Mouse (Mus musculus) thymus, adult 18-20 months (tissue): Measurements from ENCODE around the gene Aagab.

Source experiments
- DNase-seq, 2 experiments: peaks; one replicate each; pipeline ENCODE4 v3.0.0; 2022; ENCODE audit warnings: mixed read lengths in 2 of 2

Aagab gene

GRCm38 (mm10) chr9:63608006-63608405 is 5.5 kb downstream of the Aagab start:
- DNase-seq = no peak

DNA sequence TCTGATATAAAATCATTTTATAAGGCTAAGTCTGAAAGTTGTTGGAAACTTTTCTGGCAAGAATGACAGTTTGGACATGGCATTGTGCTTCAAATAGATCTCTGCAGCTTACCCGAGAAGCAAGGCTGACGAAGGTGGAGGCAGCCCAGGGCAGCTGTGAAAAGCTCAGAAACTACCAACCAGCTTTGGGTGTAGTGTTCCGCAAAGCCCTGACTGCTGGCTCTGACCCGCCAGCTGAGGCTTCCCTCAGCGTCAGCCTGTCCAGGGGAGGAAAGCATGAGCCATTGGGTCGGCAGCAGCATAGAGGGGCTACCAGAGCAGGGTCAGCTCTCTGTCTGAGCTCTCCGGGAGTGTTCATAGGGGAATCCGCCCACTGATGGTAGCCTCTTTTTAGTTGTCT is 6.8 kb downstream of the Aagab start:
- no peak for DNase-seq

DNA sequence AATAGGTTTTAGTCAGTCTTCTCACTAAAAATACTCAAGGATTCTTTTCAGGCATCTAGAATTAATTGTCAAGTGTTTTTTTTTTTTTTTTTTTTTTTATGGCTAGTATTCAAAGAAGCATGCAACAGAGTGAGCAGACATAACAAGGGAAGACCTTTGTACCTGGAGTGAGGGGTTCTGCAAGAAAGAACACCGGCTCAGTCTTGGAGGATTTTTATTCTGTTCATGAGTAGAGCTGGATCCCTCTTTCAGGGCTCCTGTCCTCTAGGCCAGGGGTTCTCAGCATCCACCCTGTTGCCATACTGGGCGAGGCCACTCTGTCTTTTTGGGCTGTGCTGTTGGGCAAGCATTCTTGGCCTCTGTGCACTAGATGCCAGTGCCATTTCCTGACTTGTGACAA is 7.3 kb downstream of the Aagab start:
- DNase-seq = no peak

DNA sequence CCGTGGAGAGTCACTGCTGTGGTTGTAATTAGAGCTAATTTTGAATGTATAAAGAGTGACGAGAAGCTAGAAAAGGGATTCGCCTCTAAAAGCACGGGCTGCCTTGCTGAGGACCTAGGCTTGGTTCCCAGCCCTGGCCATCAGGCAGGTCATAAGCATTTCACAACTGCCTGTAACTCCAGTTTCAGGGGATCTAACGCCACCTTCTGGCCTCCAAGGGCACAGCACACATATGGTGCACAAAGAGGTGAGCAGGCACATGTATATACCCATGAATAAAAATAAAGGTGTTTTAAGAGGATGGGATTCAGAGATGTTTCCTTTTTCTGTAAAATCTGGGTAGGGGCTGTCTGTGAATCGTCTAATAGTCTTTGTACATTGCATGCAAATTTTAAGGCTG is 7.8 kb downstream of the Aagab start:
- DNase-seq = no peak

GRCm38 (mm10) chr9:63610841-63611366 is 8.4 kb downstream of the Aagab start:
- peak in 1 of 2 experiments; percentile 30 for DNase-seq

DNA sequence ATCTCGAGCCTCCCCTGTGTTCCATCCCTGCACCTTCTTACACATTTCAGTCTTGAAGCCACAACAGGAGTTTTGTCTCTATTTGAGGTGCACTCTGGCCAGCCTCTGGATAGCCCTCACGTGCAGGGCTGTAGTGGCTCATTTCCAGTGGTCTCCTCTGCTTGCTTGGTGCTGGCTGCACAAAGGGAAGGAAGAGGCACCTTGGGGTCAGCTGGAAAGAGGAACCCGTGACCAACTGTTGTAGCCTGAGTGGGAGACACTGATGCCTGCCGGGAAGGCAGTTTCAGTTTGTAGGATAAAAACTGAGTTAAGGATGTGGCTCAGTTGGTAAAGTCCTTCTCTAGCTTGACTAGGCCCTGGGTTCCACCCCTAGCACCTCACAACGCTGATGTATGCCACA is 9.5 kb downstream of the Aagab start:
- DNase-seq = no peak

DNA sequence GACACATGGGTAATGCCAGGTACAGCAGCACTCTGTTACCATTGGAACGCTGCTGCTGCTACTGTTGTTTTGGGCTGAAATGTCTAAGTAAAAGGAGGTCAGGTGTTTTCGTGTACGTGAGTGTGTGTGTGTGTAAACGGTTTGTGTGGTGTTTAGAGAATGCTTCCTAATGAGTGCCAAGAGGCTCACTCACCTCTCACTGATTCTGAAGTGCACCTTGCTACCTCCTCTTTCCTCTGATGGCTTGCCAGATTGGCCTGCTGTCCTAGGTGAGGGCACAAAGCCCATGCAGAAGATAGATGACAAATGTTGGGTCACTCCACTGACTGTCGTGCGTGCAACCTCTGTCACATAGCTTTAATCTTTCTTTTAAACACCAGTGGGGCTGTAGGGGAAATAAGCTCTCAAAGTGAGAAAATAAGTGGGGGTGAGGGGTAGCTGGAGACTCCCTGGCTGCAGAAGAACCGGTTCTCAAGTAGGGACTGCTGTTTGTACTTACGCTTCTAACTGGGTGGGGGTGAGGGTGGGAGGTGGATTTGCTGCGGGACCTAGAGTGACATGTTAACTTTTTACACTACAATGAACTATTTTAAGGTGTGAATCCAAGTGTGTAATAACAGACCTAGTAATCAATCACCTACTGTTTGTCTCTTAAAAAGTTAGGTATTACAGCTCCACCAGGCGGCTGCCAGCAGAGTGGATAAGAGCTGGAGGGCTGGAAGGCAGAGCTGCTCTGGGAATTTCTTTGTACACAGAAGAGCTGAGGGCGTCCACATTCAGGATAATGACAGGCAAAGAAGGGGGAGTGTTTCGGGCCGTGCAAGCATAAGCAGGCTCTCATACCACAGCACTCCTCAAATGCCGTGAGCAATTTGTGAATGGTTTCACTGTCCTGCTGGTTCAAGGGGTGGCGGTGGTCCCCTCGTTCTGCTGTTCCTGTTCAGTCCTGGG is 10.4 kb downstream of the Aagab start:
- no peak for DNase-seq

DNA sequence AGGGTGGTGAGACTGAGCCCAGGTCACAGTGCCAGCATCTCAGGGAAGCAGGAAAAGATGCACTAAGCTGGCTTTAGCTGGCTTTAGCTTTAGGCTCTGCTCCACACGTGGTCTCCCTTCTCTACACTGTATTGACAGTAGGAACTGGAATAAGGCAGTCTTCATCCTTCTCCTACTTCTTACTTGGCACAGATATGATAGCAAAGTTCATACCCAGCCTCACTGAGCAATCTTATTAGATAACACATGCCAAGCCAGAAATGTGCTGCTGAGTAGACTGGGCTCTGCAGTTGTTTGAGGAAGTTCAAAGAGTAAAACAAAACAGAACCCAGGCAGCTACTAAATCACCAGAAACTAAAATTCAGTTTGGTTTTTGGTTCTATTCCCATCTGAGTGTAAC is 11.1 kb downstream of the Aagab start:
- DNase-seq = no peak

- no peak for DNase-seq
Measured at GRCm38 (mm10) chr9:63614018-63614985, 11.8 kb downstream of the Aagab start.

- no peak for DNase-seq
Measured at GRCm38 (mm10) chr9:63617967-63618366, 15.5 kb downstream of the Aagab start.

DNA sequence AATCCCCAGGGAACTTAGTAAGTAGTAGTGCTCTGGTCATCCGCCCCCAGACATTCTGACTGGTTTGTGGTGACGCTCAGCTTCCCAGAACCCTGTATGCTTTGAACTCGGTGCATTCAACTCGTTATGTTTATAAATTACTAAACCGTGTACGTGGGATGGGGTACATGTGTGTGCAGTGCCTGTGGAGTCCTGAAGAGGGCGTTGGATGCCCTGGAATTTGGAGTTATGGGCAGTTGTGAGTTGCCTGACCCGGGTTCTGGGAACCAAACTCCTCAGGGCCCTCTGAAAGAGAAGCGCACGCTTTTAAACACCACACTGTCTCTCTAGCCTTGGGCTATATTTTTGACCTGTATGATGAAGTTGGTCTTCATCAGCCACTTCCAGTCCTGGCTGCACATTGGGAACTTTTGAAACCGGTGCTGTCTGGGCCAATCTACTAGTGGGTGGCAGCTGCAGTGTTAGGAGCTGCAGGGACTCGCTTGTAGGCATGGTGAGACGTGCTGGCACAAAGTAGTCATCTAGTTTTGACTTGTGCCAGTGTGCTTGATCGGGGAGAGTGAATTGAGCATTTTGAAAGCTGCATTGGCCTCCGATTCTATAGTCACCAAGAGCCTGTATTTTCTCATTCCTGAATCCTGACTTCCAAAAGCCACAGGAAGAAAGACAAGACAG is 21.6 kb downstream of the Aagab start:
- DNase-seq = no peak

DNA sequence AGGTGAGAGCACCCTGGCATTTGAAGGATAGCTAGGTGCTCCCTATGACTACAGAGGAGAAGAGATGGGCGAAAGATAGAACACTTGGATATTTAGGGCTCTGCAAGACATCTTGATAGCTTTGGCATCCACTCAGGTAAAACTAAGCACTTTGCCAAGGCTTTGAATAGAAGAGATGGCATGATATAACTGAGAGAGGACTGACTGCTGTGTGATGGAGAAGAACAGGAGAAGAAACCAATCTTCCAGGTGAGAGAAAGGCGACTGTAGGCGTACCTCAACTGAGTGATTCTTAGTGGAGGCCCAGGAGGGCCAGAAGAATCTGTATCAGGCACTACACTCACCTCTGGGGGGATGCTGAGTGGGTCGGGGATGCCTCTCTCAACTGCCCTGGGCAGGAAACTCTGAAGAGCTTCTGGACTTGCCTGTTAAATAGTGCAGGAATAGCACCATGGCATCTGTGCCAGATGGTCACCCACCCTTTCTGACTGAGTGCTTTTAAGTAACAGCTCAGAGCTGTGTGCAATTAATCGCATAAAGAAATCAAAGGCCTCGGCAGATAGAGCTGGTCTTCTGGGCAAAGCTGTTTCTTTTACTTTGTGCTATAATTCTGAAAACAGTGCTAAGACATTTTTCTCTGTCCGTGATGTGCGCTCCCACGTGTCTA is 22.8 kb downstream of the Aagab start:
- DNase-seq = no peak

DNA sequence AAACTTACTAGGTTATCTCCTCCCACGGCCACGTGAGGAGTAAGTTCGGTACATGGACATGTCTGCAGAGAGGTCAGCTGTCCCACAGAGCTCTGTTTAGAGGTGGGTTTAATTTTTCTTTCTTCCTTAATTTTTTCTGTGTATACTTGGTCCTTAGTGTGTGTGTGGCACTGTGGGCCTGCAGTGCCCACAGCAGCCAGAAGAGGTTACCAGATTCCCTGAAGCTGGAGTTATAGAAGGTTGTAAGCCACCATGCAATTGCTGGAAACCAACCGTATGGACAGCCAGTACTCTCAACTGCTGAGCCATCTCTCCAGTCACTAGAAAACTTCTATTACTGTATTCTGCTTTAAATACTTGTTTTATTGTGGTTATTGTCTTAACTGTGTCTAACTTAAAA is 29.6 kb downstream of the Aagab start:
- DNase-seq = no peak

- DNase-seq = no peak
Measured at GRCm38 (mm10) chr9:63632924-63633323, 30.5 kb downstream of the Aagab start.

- no peak for DNase-seq
Measured at GRCm38 (mm10) chr9:63633334-63633733, 30.9 kb downstream of the Aagab start.

DNA sequence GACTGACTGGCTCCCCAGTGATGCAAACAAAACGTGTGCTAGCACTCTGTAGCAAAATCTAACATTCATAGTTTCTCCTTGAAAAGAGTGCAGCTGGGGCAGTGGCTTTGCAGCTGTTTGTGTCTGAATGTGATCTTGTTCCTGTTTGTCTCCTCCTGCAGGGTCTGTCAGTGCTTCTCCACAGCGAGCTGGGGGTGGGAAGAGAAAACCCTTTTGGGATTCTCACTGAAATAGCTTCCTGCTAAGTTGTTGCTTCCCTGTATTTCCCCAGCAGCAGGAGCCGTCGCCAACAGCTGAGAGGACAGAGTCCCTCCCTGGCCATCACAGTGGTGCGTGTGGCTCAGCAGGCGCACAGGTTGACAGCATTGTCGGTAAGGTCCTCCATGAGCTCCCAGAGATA is 33.7 kb downstream of the Aagab start:
- no peak for DNase-seq

DNA sequence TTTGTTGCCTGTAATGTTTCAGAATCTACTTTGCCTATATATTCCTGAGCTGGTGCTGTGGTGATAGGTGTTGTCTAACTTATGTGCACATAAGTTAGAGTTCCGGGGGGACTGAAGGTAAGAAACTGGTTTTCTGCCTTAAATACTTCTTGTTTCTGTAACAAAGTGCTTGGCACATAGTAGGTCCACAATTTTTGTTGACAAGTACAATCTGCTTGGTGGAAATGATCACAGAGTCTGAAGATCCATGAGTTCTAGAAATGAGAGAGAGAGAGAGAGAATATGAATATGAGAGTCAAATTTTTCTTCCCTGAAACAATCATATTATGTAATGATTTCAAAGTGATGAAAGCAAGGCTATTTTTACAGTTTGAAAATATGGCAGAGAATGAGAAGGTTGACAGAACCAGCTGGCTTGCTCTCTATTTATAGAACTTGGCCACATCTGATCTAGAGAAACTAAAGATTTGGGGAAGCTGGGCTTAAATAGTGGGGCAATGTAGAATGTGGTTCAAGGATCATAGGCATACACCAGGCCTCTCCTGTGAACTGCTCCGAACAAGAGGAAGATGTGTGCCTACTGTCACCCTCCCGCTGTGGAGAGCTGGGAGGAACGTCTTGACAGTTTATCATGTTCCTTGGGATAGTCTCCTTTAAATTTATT is 39.7 kb downstream of the Aagab start:
- no peak for DNase-seq

DNA sequence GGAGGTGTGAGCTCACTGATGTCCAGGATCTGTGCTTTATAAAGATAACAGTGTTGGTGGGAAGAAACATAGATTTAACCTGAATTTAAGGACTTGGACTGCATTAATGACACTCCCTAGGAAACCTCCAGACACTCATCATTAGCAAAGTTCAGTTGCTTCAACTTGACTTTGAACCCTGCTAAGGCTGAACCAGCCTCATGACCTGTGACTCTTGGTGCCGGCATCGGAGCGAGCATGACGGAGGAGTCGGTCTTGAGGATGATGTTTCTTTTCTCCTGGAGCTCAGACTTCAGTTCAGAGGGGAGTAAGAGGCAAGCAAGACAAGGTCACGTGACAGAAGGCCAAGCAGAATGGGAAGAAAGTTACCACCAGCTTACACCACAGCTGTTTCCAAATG is 41.6 kb downstream of the Aagab start:
- DNase-seq = no peak

- DNase-seq = no peak
Measured at GRCm38 (mm10) chr9:63645084-63645483, 42.6 kb downstream of the Aagab start.

GRCm38 (mm10) chr9:63647581-63648519 is 45.4 kb downstream of the Aagab start:
- no peak for DNase-seq
